Mouse (Mus musculus): ENCODE measurements around the gene Pomp.

DNA sequence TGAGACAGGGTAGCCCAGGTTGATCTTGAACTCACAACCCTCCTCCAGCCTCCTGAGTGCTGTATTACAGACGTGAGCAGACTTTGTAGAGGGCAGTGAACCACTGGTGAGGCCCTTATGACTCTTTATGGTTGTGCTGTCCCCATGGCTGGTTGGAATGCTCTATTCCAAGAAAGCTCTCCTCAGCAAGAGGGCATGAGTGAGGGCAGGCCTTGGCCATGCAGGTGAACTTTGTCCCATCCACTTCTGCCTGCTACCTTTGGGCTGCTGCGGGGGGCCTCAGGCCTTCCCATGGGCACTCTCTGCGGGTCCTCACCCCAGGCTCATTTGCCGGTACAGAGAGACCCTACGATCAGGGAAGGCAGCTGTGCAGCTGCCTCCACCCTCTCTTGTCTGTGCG, 32.5 kb downstream of the Pomp start:
- TF ChIP-seq CTCF (IDR thresholded peaks at IDR 0.05; ENCODE audit: borderline replicate concordance, control insufficient read depth, extremely low read depth, insufficient read depth, low read length, poor library complexity), result no peak
- TF ChIP-seq POLR2A (IDR thresholded peaks at IDR 0.05; ENCODE audit: control insufficient read depth, extremely low read depth, insufficient read depth, low read length, poor library complexity), result no peak

Data from thymus, adult 2 months (tissue).